Mouse (Mus musculus): ENCODE data around the gene Trappc6a.
A peak's percentile ranks its signal among the peaks of the same experiment; 100 is the strongest.

Gene Trappc6a

DNA sequence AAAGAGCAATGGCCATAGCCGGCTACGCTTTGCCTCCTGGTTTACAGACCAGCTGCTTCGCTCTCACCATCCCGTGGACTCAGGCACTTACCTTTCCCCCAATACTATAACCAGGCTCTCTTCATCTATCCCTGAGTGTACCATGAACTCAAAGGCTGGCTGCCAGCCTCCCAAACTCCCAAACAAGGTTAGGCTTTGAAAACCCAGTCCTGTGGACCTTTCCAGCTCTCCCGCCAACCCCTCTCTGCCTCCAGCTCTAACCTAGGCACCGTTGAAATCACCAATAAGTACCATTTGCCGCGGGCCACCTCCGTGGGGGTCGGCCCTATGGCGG, 53.2 kb downstream of the Trappc6a start:
- peak; percentile 33 for DNase-seq (ENCODE audit: inconsistent ontology term)

- peak; percentile 96 for DNase-seq (ENCODE audit: inconsistent ontology term)
Measured at GRCm38 (mm10) chr7:19561765-19562642, 53.8 kb downstream of the Trappc6a start.

DNA sequence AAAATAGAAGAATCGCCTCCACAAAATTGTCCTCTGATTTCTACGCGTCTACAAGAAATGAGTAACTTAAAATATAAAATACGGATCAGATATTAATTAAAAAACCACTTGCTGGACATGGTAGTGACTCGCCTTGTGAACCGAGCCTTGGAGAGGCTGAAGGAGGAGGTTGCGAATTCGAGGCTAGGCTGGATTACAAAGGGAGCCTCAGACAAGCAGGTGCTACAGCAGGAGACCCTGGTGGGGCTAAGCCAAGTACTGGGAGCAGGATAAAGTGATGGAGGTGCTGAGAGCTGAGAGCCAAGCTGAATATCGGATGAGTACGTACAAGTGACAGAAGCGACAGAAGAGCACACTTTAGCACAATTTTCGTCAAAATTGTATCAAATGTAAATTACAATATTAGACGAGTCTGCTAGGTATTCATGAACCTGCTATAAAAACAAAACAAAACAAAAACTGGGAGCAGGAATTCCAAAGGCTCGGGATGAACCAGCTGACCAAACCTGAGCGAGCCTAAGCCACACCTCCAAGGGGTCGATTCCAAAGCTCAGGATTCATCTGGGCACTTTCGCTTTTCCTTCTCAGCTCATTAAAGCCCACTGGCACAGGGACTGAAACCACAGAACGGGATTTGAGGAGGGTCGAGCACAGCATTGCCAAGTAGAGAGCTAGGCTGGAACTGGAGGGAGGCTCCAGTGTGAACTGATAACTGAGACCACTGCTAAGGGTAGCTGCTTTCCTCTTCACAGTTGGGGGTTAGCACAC, 54.6 kb downstream of the Trappc6a start, which contains the start of gene Ppp1r37:
Gene Ppp1r37 (minus strand): TSS at position 434 of the 768 bp plus-strand sequence.
- DNase-seq (ENCODE audit: inconsistent ontology term) = peak; percentile 64

- DNase-seq (ENCODE audit: inconsistent ontology term) = no peak
Measured at GRCm38 (mm10) chr7:19563884-19564283, 55.7 kb downstream of the Trappc6a start.

DNA sequence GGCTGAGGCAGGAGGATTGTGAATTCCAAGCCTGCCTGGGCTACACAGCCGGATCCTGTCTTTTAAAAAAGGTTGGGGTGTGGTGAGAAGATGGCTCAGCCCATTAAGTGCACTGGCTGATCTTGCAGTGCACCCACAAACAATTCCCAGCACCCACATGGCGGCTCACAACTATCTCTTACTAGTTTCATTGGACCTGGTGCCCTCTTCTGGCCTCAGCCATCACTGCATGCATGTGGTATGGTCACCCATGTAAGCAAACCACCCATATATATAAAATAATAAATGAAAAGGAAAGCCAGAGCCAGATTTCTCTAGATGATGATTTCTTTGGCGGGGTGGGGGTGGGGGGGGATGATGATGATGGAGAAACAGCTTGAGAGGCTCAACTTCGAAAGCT, 56.3 kb downstream of the Trappc6a start:
- no peak for DNase-seq (ENCODE audit: inconsistent ontology term)

All from Muller cell, postnatal 12 days (primary cell).